Mouse (Mus musculus) heart, postnatal 0 days (tissue): ENCODE data around the gene 4933400A11Rik. TPM values are rescaled to one million over a fixed set of nuclear protein-coding genes. Genes with fewer than 3 reads are reported as not detected.

Experiments
- ATAC-seq: fragments of 200-750 bp; cut with Nextera tagmentation; 2 replicates; pipeline ENCODE4 v1.8.0; 2017; ENCODE audit warnings: low read depth, moderate number of reproducible peaks, moderate library complexity; ENCODE audit not compliant: insufficient read depth
- DNase-seq: peaks from one replicate; pipeline ENCODE4 v3.0.0-alpha.2; 2016; ENCODE audit warnings: low spot score
- H3K27ac ChIP-seq: fragments of 300-500 bp; sonication (generic); 2 replicates; pipeline ENCODE4 v1.5.1; 2014; ENCODE audit warnings: low read depth, mild to moderate bottlenecking
- H3K27me3 ChIP-seq: fragments of 300-500 bp; sonication (generic); 2 replicates; pipeline ENCODE4 v1.6.1; 2014; ENCODE audit warnings: low read length, mixed read lengths; ENCODE audit not compliant: control insufficient read depth, insufficient read depth
- H3K36me3 ChIP-seq: fragments of 300-500 bp; sonication (generic); replicated peaks from 2 replicates; pipeline ENCODE4 v1.6.1; 2014; ENCODE audit warnings: low read length, mixed read lengths; ENCODE audit not compliant: control insufficient read depth, insufficient read depth
- H3K4me1 ChIP-seq: fragments of 300-500 bp; sonication (generic); 2 replicates; pipeline ENCODE4 v1.6.1; 2014; ENCODE audit warnings: antibody characterized with exemption; ENCODE audit not compliant: control insufficient read depth, insufficient read depth
- H3K4me2 ChIP-seq: fragments of 300-500 bp; sonication (generic); 2 replicates; pipeline ENCODE4 v1.6.1; 2014; ENCODE audit warnings: low read depth, mild to moderate bottlenecking, low read length, moderate library complexity
- H3K4me3 ChIP-seq: fragments of 300-500 bp; sonication (generic); 2 replicates; pipeline ENCODE4 v1.5.1; 2014; ENCODE audit warnings: low read depth, low read length
- H3K9ac ChIP-seq: fragments of 300-500 bp; sonication (generic); replicated peaks from 2 replicates; pipeline ENCODE4 v1.6.1; 2014; ENCODE audit warnings: low read depth, low read length, mixed read lengths
- H3K9me3 ChIP-seq: fragments of 300-500 bp; sonication (generic); replicated peaks from 2 replicates; pipeline ENCODE4 v1.6.1; 2016; ENCODE audit warnings: low read length; ENCODE audit not compliant: control insufficient read depth
- CTCF ChIP-seq: IDR thresholded peaks from 2 replicates; pipeline ENCODE4 v1.5.1; 2016; ENCODE audit warnings: antibody characterized with exemption, control low read depth, low read depth
- EP300 ChIP-seq: IDR thresholded peaks from 2 replicates; pipeline ENCODE4 v1.6.1; 2016; ENCODE audit warnings: antibody characterized with exemption, low read depth
- WGBS: fragments of 180-500 bp; shearing (Covaris S2); extraction: QIAGEN DNeasy Blood & Tissue Kit; methylation state at CpG from one replicate; pipeline ENCODE4 v1.1.7; 2014; 5-methylcytosine and 5-hydroxymethylcytosine counted together
- polyA plus RNA-seq: library from polyadenylated mRNA; unstranded; fragments of >200 nt; fragmentation: Nextera tagmentation; extraction: Ambion mirVana; gene quantifications from 2 replicates; pipeline ENCODE4 v1.2.1, GENCODE M21; 2015
- total RNA-seq: library from RNA; depleted of rRNA; stranded (reverse); fragments of >200 nt; gene quantifications from 2 replicates; pipeline ENCODE4 v1.2.3, GENCODE M21; 2014; ENCODE audit warnings: low replicate concordance; rRNA removed

The 4933400A11Rik gene
- total and polyA plus RNA-seq, 2 experiments from 2014 or later = 0.27 TPM; not detected in 1

DNA sequence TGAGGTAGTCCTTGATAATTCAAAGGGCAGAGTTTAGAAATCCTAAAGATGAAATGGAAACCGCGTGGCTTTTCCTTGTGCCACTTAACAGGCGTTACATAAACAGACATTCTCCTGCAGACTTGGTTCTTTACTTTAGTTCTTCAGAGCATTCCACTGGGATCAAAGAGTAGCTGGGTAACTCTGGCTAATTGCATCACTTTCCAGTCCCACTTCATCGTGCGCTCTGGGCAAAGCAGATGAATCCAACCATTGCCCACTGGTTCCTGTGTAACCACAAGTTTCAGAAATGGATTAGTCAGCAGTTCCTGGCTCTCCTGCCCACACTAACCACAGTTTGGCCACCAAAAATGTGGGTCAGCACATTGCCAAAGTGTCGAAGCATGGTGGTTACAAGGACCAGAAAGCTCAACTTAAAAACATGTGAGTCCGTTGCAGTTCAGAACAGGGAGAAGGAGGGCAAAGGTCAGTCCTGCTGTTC lies 15.4 kb upstream of the 4933400A11Rik start:
- Histone ChIP-seq H3K9me3 (no peaks in the 10 kb centered on the region), H3K4me2 (no peak overlapping the region), H3K4me3 (no peak overlapping the region), H3K9ac (no peak overlapping the region), H3K27ac (no peak overlapping the region), H3K4me1 (no peaks in the 10 kb centered on the region), H3K27me3 (no peaks in the 10 kb centered on the region), H3K36me3 (no peaks in the 10 kb centered on the region)
- no peak for DNase-seq
- no peak for ATAC-seq
- TF ChIP-seq EP300 (no peak), CTCF (no peak)
- 62% methylated on average over 7 of the region's 7 CpGs for WGBS

DNA sequence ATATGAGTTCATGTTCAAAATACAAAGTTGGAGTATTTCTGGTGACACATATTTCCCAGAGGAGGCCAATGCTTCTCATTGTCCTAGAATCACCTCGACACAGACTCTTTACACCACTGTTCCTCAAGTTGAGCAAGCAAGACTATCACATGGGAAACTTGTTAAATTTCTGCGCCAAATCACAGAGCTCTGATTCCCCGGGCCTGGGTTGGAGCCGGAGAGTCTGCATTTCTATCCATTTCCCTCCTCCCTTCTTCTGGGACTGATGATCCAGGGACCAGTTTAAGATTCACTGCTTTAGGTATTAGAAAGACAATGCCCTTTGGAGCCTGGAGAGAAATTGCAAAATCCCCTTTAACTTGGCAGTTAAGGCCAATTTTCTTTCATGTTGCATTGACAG lies 15.0 kb upstream of the 4933400A11Rik start:
- Histone ChIP-seq H3K4me2 (no peak overlapping the region), H3K4me3 (no peak overlapping the region), H3K9ac (no peak overlapping the region), H3K27ac (no peak overlapping the region), H3K4me1 (no peaks in the 10 kb centered on the region), H3K9me3 (no peaks in the 10 kb centered on the region), H3K36me3 (no peaks in the 10 kb centered on the region), H3K27me3 (no peaks in the 10 kb centered on the region)
- ATAC-seq (no peak), DNase-seq (no peak)
- TF ChIP-seq EP300 = no peak
- no peak for TF ChIP-seq CTCF
- 63% methylated on average over 4 of the region's 4 CpGs for WGBS

DNA sequence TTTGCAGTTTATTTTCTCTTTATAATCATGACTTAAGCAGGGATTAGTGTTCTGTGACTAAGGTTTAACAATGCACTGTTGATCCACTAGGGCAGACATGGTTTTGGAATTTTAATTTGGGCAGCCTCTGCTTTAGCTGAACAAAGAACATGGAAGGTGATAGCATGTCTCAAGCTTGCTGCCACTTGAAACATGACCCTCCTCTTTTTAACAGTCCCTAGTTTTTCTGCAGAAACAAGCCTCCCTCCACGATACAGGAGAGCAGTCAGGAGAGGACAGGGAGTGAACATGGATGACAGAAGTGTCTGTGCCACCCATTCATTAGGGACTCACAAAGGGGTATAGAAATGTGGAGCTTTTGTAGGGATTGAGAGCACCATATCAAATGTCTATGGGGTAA lies 13.4 kb upstream of the 4933400A11Rik start:
- H3K9ac ChIP-seq = no peak overlapping the region
- no peak overlapping the region for H3K4me3 ChIP-seq
- H3K4me1 ChIP-seq = no peaks in the 10 kb centered on the region
- ATAC-seq (no peak), DNase-seq (no peak)
- no peaks in the 10 kb centered on the region for H3K36me3 ChIP-seq
- H3K27ac ChIP-seq = no peak overlapping the region
- no peak overlapping the region for H3K4me2 ChIP-seq
- no peak for TF ChIP-seq CTCF
- TF ChIP-seq EP300 = no peak
- no peaks in the 10 kb centered on the region for H3K27me3 ChIP-seq
- H3K9me3 ChIP-seq = no peaks in the 10 kb centered on the region
- WGBS = 53% methylated on average over 1 of the region's 1 CpGs

DNA sequence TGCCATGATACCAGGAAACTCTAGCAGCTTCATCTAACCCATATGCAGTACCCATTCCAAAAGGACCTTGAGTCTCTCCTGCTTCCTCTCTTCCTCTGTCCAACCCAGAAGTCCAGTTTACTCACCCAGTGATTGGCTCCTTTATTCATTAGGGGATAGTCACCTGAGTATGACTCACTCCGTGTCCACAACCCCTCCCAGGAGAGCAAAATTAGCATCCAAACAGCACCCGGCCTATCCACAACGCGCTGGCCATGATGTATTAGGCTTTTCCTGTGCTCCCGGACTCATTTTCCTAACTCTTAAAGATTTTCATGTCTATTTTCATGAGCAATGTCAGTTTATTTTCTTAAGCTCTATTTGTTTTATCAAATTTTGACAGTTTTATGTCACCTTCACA lies 10.3 kb upstream of the 4933400A11Rik start:
- Histone ChIP-seq H3K27me3 (no peaks in the 10 kb centered on the region), H3K4me3 (no peak overlapping the region), H3K9ac (no peak overlapping the region), H3K4me2 (no peak overlapping the region), H3K4me1 (no peaks in the 10 kb centered on the region), H3K9me3 (no peaks in the 10 kb centered on the region), H3K36me3 (no peaks in the 10 kb centered on the region), H3K27ac (no peak overlapping the region)
- TF ChIP-seq EP300 (no peak), CTCF (no peak)
- no peak for ATAC-seq
- DNase-seq = no peak
- WGBS = 77% methylated on average over 5 of the region's 5 CpGs

DNA sequence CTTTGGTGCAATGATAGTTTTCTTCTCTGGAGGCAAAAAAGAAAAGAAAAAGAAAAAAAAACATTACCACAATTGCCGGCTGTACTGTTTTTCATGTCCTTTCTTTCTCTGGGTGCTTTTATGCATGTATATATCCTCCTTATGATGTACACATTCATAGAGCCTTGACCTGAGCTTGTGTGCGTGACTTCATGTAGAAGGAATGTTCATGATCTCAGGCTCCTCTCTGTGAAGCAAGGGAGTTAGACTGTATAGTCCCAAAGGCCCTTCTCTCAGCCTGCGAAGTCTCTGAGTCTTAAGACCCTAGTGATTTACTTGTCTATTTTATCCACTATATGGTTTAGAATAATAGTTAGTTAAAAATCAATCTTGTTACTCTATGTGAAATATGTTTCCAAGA lies 21.4 kb downstream of the 4933400A11Rik start:
- Histone ChIP-seq H3K27me3 (no peaks in the 10 kb centered on the region), H3K36me3 (no peaks in the 10 kb centered on the region), H3K4me1 (no peaks in the 10 kb centered on the region), H3K4me2 (no peak overlapping the region), H3K9ac (no peak overlapping the region), H3K4me3 (no peak overlapping the region), H3K9me3 (no peaks in the 10 kb centered on the region), H3K27ac (no peak overlapping the region)
- ATAC-seq = no peak
- WGBS = 43% methylated on average over 3 of the region's 3 CpGs
- no peak for DNase-seq
- TF ChIP-seq EP300 (no peak), CTCF (no peak)

DNA sequence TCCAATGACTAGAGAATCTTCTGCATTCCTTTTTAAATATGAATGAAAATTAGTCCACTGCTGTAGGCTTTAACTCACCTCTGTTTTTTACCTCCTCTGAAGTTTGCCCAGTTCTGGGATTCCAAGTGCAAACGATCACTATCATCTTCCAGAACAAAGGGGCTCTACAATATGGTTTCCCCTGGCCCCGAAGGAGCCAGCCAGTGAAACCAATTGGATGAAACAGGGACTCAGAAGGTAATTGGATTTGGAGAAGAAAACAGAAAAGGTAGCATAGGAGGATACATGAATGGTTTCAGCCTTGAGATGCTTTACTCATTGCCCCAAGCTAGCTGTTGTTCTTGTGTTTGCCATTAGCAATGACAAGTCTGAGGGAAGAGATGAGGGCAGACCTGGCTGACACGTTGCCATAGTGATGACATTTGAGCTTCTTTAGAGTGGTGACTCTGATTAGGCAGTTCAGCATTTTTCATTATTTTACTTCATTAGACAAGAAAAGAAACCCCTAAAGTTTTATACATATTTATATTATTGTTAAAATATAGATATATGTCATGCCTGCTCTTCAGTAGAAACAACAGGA lies 44.0 kb downstream of the 4933400A11Rik start:
- DNase-seq (no peak), ATAC-seq (no peak)
- WGBS = 69% methylated on average over 3 of the region's 3 CpGs
- Histone ChIP-seq H3K36me3 (no peaks in the 10 kb centered on the region), H3K9ac (no peak overlapping the region), H3K4me2 (no peak overlapping the region), H3K4me1 (no peaks in the 10 kb centered on the region), H3K4me3 (no peak overlapping the region), H3K9me3 (no peaks in the 10 kb centered on the region), H3K27ac (no peak overlapping the region), H3K27me3 (no peaks in the 10 kb centered on the region)
- TF ChIP-seq EP300 = no peak
- no peak for TF ChIP-seq CTCF

Other genes with a start within 250 kb of the 4933400A11Rik start
- 10.6 TPM in 2 replicates for gene Mid1, start 94.4 kb downstream of the 4933400A11Rik start, total RNA-seq
- gene Mid1, start 94.4 kb downstream of the 4933400A11Rik start, polyA plus RNA-seq = 2.8 and 2.9 TPM in 2 replicates
- 0.88 and 16.5 TPM in 2 replicates for gene Gm21887, start 230.0 kb upstream of the 4933400A11Rik start, total RNA-seq
- gene Gm21887, start 230.0 kb upstream of the 4933400A11Rik start, polyA plus RNA-seq = 32.6 and 63.9 TPM in 2 replicates